Mouse (Mus musculus) lung, embryonic 14.5 days (tissue): ENCODE results near the gene Ston1. TPM values are rescaled to one million over a fixed set of nuclear protein-coding genes. Genes with fewer than 3 reads are reported as not detected.

Experiments used
- ATAC-seq: fragments of 200-750 bp; cut with Nextera tagmentation; 2 replicates; pipeline ENCODE4 v1.8.0; 2017; ENCODE audit warnings: mild to moderate bottlenecking, moderate TSS enrichment, moderate library complexity; ENCODE audit not compliant: insufficient read depth
- DNase-seq: peaks from one replicate; pipeline ENCODE4 v3.0.0-alpha.2; 2015
- H3K27ac ChIP-seq: fragments of 300-500 bp; sonication (generic); 2 replicates; pipeline ENCODE4 v1.5.1; 2014; ENCODE audit warnings: low read depth, mild to moderate bottlenecking, moderate library complexity
- H3K27me3 ChIP-seq: fragments of 300-500 bp; sonication (generic); 2 replicates; pipeline ENCODE4 v1.6.1; 2014; ENCODE audit warnings: low read length, control low read depth; ENCODE audit not compliant: insufficient read depth
- H3K36me3 ChIP-seq: fragments of 300-500 bp; sonication (generic); 2 replicates; pipeline ENCODE4 v1.6.1; 2014; ENCODE audit warnings: control low read depth; ENCODE audit not compliant: insufficient read depth
- H3K4me1 ChIP-seq: fragments of 300-500 bp; sonication (generic); 2 replicates; pipeline ENCODE4 v1.6.1; 2014; ENCODE audit warnings: antibody characterized with exemption, control low read depth; ENCODE audit not compliant: insufficient read depth
- H3K4me2 ChIP-seq: fragments of 300-500 bp; sonication (generic); 2 replicates; pipeline ENCODE4 v1.6.1; 2014; ENCODE audit warnings: mild to moderate bottlenecking
- H3K4me3 ChIP-seq: fragments of 300-500 bp; sonication (generic); 2 replicates; pipeline ENCODE4 v1.5.1; 2014; ENCODE audit warnings: low read depth, low read length
- H3K9ac ChIP-seq: fragments of 300-500 bp; sonication (generic); 2 replicates; pipeline ENCODE4 v1.6.1; 2014
- H3K9me3 ChIP-seq: fragments of 300-500 bp; sonication (generic); 2 replicates; pipeline ENCODE4 v1.6.1; 2016; ENCODE audit warnings: low read depth, low read length, control low read depth
- CTCF ChIP-seq: IDR thresholded peaks from 2 replicates; pipeline ENCODE4 v1.5.1; 2016; ENCODE audit warnings: antibody characterized with exemption, low read depth
- WGBS: fragments of 180-500 bp; shearing (Covaris S2); extraction: QIAGEN DNeasy Blood & Tissue Kit; methylation state at CpG from one replicate; pipeline ENCODE4 v1.1.7; 2014; 5-methylcytosine and 5-hydroxymethylcytosine counted together
- polyA plus RNA-seq: library from polyadenylated mRNA; unstranded; fragments of >200 nt; fragmentation: Nextera tagmentation; extraction: Ambion mirVana; gene quantifications from 2 replicates; pipeline ENCODE4 v1.2.1, GENCODE M21; 2014

Gene Ston1
- polyA plus RNA-seq, 1 experiment from 2014 or later = 11.7 TPM

DNA sequence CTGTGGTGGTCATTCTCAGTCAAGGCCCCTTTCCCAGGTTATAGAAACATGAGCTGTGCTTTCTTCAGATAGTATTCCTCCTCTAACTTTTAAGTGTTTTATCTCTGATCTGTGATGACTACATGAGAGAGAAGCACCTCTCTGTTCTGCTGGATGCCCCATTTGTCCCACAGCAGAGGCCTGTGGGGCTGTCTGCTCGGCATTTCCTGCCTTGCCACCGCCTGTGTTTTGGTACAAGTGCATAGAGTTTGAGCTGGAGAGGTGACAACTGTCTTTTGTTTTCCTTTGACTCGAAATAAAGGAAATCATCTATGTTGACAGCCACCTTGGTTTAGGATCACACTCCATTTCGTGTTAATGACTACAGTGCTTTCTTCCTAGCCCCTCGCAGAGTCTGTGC is 22.7 kb upstream of the Ston1 start:
- Histone ChIP-seq H3K4me1 (no peaks in the 10 kb centered on the region), H3K9me3 (no peaks in the 10 kb centered on the region), H3K4me3 (no peak overlapping the region), H3K27ac (no peak overlapping the region), H3K9ac (no peak overlapping the region), H3K27me3 (no peaks in the 10 kb centered on the region), H3K4me2 (no peak overlapping the region), H3K36me3 (peaks cover 59% of the 10 kb centered on the region)
- WGBS = 63% methylated on average over 5 of the region's 5 CpGs
- ATAC-seq (no peak), DNase-seq (no peak)
- no peak for TF ChIP-seq CTCF

DNA sequence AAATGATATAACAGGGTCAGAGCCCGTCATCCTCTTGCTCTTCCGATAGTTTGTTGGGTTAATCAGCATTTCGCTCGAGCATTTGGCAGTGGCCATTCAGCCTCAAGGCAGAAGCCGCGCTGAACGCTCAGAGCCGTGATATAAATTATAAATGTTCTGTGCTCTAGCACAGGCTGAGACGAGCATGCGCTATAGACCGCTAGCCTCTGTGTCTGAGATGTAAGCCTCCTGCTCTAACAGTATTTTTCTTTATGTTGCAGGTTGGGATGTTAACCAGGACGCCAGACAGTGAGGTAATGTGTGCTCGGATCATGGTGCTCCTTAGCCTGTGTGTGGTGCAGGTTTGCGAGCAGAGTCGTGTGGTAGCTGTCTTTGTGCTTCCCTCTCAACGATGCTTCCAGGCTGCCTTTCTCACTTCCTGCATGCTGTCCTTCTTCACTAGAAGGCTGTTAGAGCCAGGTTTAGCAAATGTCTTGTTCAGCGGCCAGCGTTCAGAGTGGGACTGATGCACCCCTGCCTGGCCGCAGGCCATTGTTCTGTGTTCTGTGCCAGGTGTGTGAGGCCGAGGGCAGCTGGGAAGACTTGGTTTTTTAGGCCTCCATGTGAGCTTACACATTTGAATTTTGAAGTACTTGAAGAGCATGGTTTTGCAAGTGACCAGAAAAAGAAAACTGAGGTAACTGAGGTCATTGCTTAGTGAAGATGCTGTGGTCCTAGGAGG is 18.8 kb upstream of the Ston1 start:
- Histone ChIP-seq H3K4me3 (no peak overlapping the region), H3K4me2 (no peak overlapping the region), H3K27me3 (no peaks in the 10 kb centered on the region), H3K9ac (no peak overlapping the region), H3K9me3 (no peaks in the 10 kb centered on the region), H3K36me3 (peaks cover 49% of the 10 kb centered on the region), H3K27ac (no peak overlapping the region), H3K4me1 (no peaks in the 10 kb centered on the region)
- DNase-seq (no peak), ATAC-seq (no peak)
- TF ChIP-seq CTCF = no peak
- WGBS = 79% methylated on average over 20 of the region's 20 CpGs

DNA sequence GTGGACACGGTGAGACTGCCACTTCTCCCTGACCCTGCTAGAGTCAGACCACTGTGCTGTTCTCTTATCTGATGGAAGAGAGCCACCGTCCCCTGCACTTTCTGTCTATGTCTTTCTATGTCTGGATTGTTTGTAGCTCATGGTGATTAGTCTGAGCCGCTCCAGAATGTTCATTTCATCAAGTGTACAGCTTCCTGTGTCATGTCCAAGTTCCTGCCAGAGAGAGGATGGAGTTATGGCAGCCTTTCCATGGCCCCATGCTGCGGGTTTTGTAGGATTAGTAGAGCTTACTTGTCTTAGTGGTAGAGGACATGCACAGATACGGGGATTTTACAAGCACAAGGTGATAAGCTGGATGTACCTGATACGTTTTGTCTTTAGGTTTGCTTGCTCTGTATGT is 16.9 kb upstream of the Ston1 start:
- Histone ChIP-seq H3K9ac (no peak overlapping the region), H3K4me3 (no peak overlapping the region), H3K27me3 (no peaks in the 10 kb centered on the region), H3K36me3 (peaks cover 64% of the 10 kb centered on the region), H3K4me1 (no peaks in the 10 kb centered on the region), H3K9me3 (no peaks in the 10 kb centered on the region), H3K4me2 (no peak overlapping the region), H3K27ac (no peak overlapping the region)
- no peak for TF ChIP-seq CTCF
- WGBS = 63% methylated on average over 6 of the region's 6 CpGs
- ATAC-seq = no peak; the same call in 1 of the 2 replicates
- no peak for DNase-seq

DNA sequence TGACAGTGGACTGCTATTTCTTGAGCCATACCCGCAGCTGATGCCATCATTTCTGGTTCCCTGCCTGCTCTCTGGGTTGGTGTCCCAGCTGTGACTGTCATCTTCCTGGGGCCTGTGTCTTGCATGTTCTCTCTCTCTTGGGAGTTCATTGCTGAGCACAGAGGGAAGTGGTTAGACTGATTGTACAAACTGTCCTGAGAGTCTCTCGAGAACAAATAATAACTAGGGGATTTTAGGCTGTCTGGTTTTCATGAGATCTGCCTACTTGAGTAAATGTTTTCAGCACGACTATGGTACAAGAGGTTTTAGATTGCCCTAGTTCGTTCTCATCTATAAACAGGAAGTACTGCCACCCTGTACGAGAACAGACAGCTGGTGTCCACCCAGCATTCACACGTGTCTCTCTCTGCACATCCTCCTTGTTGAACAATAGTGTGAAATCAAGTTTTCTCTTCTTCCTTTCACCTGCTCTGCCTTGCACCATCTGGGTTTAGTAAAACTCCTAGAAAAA is 15.9 kb upstream of the Ston1 start:
- Histone ChIP-seq H3K9ac (no peak overlapping the region), H3K36me3 (peaks cover 67% of the 10 kb centered on the region), H3K9me3 (no peaks in the 10 kb centered on the region), H3K27ac (no peak overlapping the region), H3K27me3 (no peaks in the 10 kb centered on the region), H3K4me1 (no peaks in the 10 kb centered on the region), H3K4me3 (no peak overlapping the region), H3K4me2 (no peak overlapping the region)
- DNase-seq (no peak), ATAC-seq (no peak)
- TF ChIP-seq CTCF = no peak
- 45% methylated on average over 6 of the region's 6 CpGs for WGBS

DNA sequence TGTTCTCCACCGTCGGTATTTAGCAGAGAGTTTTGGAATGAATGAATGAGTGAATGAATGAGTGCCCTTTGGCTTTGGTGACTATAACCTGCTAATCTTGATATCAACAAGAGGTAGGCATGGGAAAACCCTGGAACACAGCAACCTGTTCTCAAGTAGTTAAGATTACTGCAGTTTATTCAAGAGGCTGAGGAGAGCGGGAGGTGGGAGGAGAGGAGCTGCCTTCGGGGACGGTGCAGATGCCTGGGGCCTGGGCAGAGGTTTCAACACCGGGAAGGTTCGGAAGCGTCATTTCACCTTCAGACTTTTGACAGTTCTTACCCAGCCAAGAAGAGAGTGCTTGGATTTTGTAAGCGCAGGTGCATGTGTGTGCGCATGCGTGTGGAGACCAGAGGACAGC is 14.5 kb upstream of the Ston1 start:
- Histone ChIP-seq H3K9ac (no peak overlapping the region), H3K27ac (peak overlapping the region; percentile 83), H3K36me3 (peaks cover 60% of the 10 kb centered on the region), H3K27me3 (no peaks in the 10 kb centered on the region), H3K4me1 (no peaks in the 10 kb centered on the region), H3K4me2 (peak overlapping the region; percentile 40; the same call in 1 of the 2 replicates), H3K9me3 (no peaks in the 10 kb centered on the region), H3K4me3 (no peak overlapping the region)
- TF ChIP-seq CTCF = no peak
- WGBS = 75% methylated on average over 11 of the region's 11 CpGs
- ATAC-seq (peak; percentile 28; the same call in 1 of the 2 replicates), DNase-seq (peak; percentile 10)

DNA sequence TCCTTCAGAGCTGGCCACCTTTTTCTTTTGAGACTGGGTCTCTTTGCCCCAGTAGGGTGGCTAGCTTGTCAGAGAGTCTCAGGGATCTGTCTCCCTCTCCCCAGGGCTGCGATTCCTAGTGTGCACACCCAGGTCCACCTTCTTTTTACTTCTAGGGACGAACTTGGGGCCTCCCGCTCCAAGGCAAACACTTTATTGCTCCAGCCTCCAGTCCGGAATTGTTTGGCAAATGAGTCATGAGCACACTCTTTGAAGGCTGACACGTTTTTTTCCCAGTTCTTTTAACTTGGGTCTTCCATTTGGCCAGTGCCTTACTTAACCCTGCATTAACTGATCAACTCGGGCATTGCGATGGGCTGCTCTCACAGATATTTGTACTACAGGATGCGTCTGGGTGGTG is 14.1 kb upstream of the Ston1 start:
- Histone ChIP-seq H3K9ac (no peak overlapping the region), H3K4me2 (peak overlapping the region; percentile 40; the same call in 1 of the 2 replicates), H3K9me3 (no peaks in the 10 kb centered on the region), H3K27me3 (no peaks in the 10 kb centered on the region), H3K4me1 (no peaks in the 10 kb centered on the region), H3K4me3 (no peak overlapping the region), H3K27ac (peak overlapping the region; percentile 83), H3K36me3 (peaks cover 61% of the 10 kb centered on the region)
- WGBS = 54% methylated on average over 8 of the region's 8 CpGs
- TF ChIP-seq CTCF = no peak
- peak; percentile 39 for DNase-seq
- peak; percentile 53 for ATAC-seq

DNA sequence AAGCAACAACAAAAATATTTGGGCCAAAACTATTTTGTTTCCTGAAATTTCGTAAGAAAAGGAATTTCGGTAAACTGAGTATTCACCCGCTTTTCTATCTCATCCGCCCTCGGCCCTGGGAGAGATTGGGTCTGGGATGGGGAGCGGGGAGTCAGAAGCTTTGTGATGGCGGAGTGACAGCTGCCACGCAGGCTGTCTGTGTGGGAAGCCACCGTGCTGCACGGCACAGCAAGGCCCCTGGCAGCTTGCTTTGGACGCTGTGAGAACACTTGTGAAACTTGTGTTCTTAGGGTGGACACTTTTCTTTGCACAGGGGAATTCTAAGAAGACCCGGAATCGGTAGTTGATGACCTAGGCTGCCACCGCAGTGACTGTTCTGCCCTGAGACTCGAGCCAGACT is 10.1 kb upstream of the Ston1 start:
- 79% methylated on average over 15 of the region's 15 CpGs for whole genome bisulfite sequencing
- no peaks in the 10 kb centered on the region for H3K9me3 ChIP-seq
- H3K4me2 ChIP-seq = no peak overlapping the region
- no peaks in the 10 kb centered on the region for H3K4me1 ChIP-seq
- H3K9ac ChIP-seq = no peak overlapping the region
- ATAC-seq = no peak
- H3K27ac ChIP-seq = no peak overlapping the region
- peaks cover 43% of the 10 kb centered on the region for H3K36me3 ChIP-seq
- TF ChIP-seq CTCF = no peak
- H3K4me3 ChIP-seq = no peak overlapping the region
- H3K27me3 ChIP-seq = no peaks in the 10 kb centered on the region
- DNase-seq = no peak
